Mouse (Mus musculus): ENCODE data around the gene Wnt7b.

GRCm38 (mm10) chr15:85506680-85507079 lies 75.6 kb downstream of the Wnt7b start:
- TF ChIP-seq CTCF (IDR thresholded peaks at IDR 0.05) = no peak
- TF ChIP-seq EP300 (IDR thresholded peaks at IDR 0.05) = no peak
